Mouse (Mus musculus) urinary bladder, postnatal 25 days (tissue): Measurements from ENCODE around the gene Lrrc28.
"Not testable (repeated sequence)": the region's sequence is repeated elsewhere in the genome, so short reads cannot be mapped to it uniquely, and the experiment has no call there.

Source experiments
- DNase-seq: peaks from one replicate; pipeline ENCODE4 v3.0.0; 2022; ENCODE audit warnings: low spot score

Lrrc28 gene

DNA sequence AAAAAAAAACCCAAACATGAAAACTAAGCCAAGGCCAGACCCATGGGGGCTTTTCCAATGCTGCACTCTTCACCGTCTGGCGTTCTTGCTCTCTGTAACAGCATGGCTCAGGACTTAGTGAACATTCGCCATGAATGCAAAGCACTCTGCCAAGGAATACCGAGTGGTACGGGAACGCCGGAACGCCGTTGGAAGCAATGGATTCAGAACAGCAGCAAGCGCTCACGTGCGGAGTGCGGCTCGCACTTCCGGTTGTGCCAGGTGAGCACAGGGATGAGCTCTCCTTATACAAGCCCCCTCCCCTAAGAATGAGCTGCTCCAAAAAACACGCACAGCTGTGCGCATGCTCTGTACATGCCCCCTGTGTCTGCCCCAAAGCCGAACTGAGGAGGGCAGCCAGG, 116.2 kb downstream of the Lrrc28 start:
- DNase-seq, result no peak

- no peak for DNase-seq
These were observed 116.8 kb downstream of the Lrrc28 start for GRCm38 (mm10) chr7:67528063-67528811.

GRCm38 (mm10) chr7:67525886-67526580, 119.0 kb downstream of the Lrrc28 start:
- no peak for DNase-seq

DNA sequence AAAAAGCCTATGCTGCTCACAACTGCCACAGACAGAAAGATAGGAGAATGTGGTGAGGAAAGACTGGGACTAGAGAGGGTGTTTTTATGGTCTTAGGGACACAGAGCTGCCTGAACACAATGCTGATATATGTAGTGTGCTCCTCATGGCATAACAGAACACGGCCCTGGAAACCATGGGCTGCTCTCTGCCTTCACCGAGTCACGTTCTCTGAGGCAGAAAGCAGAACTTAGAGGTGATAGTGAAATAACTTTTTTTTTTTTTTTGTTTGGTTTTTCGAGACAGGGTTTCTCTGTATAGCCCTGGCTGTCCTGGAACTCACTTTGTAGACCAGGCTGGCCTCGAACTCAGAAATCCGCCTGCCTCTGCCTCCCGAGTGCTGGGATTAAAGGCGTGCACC, 121.0 kb downstream of the Lrrc28 start:
- not testable (repeated sequence) for DNase-seq

DNA sequence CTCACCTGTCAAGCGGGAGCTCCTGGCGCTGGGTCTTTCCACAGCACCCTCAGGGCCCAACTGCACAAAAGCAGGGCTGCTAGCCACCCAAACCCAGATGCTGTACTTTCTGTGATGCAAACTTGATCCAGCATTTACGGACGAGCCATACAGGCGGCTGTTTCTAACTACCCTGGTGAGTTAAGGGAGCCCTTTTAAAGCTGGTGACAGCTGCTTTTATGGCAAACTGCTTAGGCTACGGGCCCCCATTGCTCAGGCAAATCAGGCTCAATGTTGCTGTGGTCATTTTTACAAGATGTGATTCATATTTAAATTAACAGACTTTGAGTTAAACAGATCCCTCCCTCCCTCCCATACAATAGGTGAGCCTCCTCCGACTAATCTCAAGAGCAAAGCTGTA, 121.7 kb downstream of the Lrrc28 start:
- DNase-seq, result no peak

GRCm38 (mm10) chr7:67521731-67522130, 123.3 kb downstream of the Lrrc28 start:
- not testable (repeated sequence) for DNase-seq

DNA sequence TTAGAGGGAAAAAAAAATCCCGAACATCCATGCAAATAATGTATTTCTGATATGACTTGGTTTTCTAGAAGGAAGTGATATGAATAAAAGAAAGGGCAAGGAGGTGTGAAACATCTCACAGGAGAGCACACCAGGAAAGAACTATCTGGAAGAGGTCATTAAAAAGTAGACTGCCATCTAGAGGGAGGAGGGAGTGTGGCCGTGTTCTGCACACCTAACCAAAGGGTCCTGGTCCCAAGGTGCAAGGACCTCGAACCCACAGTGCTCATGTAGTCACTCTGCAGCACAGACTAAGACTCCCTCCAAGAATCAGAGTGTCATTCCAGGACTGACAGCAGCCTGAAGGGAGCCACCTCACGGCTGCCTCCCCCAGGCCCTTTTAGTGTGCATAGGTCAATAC, 124.1 kb downstream of the Lrrc28 start:
- no peak for DNase-seq

DNA sequence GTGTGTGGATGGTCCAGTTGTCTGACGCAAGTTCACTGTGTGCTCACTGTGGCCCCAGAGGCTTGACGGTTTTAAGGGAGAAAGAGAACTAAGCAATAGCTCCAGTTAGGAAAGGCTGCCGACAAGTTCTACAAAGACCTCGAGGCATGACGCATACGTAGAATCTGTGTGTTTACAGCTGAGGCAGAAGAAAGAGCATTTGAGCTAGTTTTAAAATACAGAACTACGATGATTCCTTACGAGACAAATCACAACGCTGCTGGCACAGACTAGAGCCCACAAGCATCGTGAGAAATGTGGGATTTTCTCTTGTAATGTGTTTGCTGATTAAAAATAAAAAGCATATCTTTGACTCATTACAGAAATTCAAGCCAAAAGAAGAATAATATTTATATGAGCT, 125.1 kb downstream of the Lrrc28 start:
- no peak for DNase-seq

DNA sequence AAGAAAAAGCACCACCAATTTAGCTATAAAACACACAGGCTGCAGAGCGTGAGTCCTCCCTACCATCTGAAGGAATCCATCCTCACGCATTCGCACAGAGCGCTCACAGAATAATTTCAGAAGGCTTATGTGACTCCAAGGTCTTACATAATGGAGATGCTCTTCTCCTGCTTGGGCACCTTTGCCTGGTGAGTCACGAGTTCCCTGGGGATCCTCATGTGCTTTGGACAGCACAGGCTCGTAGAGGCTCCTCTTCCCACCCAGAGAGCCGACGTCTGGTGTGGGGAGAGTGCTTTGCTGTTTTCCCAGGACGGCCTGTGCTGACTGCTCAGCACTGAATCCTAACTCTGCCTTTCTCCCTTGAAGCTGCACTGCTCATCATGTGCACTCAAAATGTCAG, 129.4 kb downstream of the Lrrc28 start:
- no peak for DNase-seq

DNA sequence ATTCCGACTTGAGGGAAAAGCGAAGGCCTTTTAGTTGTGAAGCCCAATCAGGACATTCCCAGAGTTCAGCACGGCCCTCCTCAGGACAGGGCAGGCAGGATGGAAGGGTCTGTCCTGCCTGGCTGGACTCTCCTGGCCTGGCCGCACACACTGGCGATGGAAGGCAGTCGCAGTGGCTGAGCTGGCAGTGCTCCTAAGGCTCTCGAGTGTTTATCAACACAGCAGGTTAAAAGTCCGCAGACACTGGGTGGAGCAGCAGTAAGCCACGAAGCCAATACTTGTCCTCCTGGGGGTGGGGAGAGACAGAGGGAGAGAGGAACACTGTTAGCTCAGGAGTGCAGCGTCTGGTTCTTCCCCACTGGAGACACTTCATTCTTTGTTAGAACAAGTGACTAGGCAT, 130.2 kb downstream of the Lrrc28 start:
- DNase-seq, result no peak

DNA sequence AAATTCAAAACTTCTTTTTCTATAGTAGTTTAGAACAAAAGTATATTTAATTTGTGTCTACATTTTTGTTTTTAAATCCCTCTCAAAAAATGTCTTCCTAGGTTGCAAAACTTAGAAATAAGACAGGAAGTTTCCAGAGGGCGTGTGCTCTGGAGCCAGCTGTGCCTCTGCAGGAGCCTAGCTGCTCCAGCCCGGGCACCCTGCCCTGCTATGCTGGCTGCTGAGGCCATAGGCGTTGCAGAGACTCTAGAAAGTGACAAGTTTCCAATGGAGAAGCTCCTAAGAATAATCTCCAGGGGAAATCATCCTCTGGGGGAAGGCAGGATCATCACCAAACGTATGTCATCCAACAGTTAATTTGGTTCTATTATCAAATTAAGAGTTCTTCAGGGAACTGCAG, 130.7 kb downstream of the Lrrc28 start:
- no peak for DNase-seq

- no peak for DNase-seq
These were observed 131.4 kb downstream of the Lrrc28 start for GRCm38 (mm10) chr7:67513656-67514055.

- no peak for DNase-seq
These were observed 133.5 kb downstream of the Lrrc28 start for GRCm38 (mm10) chr7:67511606-67512005.

- DNase-seq, result no peak
These were observed 141.6 kb downstream of the Lrrc28 start for GRCm38 (mm10) chr7:67503281-67504010.

DNA sequence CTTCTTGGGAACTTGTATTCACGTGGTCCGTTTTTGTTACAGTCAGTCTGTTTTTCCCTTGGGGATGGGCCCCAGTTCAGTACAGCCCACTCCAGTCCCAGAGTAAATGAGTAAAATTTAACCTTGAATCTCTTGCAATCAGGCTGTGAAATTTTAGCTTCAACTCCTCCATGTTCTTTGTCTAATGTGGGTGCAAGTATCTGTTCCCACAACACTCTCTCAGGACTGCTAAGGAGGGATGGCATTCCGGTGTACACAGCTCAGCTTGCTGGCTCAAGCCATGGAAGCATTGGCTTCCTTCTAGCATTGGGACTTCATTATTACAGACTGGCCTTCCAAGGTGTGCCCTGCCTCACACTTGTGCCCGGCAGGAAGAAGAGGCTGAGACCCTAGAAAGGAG, 142.4 kb downstream of the Lrrc28 start:
- no peak for DNase-seq

- DNase-seq, result no peak
These were observed 144.2 kb downstream of the Lrrc28 start for GRCm38 (mm10) chr7:67500878-67501277.

- no peak for DNase-seq
These were observed 144.8 kb downstream of the Lrrc28 start for GRCm38 (mm10) chr7:67500076-67500828.

- no peak for DNase-seq
These were observed 145.6 kb downstream of the Lrrc28 start for GRCm38 (mm10) chr7:67499516-67499915.

DNA sequence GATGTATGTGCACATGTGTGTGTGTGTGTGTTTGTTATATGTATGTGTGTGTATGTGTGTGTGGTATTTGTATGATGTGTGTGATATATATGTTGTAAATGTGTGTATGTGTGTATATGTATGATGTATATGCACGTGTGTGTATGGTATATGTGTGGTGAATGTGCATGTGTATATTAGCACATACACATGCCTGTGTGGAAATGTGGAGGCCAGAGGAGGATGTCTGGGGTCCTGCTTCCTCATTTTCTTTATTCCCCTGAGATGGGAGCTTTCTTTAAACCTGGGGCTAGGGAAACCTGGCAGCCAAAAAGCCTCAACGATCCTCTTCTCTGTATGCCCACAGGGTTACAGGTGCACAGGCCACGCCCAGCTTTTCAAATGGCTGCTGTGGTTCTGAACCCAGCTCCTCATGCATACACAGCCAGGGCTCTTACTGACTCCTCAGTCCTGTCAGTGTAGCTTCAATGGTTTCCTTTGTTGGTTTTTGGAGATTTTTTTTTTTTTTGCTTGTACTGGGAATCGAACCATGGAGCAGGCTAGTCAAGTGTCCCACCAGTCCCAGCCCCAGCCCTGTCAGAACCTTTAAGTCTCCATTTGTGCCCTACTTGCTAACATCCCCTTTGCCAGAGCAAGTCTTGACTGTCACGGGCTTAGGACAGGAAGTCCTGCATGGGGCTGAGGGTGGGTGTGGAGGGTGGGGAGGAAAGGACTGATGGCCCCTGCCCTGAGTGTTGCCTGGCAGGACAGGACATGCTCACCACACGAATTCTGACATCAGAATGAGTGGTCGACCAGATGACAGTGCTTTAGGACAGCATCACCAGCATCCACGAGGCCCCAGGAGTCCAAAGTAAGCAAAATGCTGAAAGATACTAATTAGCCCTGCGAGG, 151.0 kb downstream of the Lrrc28 start:
- no peak for DNase-seq

DNA sequence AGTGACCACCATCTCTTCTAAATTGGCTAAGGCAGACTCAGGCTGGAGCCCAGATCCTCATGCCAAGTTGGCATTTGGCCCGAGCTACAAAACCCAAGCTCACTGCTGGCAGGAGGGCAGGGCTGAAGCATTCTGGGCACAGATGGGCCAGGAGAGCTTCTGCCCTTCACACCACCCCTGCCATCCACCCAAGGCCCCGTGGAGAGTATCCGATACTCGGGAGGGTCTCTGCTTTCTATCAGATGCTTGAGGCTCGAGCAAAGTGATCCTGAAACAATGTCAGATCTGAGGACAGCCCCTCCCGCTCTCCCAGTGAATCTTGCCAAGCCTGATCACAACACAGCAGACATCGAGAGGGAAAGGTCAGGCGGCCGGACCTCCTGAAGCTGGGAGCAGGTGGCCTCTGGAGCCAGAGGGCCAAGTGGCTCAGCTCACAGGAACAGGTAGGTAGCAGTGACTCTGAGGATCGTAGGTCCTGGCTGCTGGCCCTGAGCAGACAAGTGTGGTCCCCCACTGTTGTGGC, 157.1 kb downstream of the Lrrc28 start:
- DNase-seq, result no peak
